Mouse (Mus musculus) spleen, adult 2 months (tissue): ENCODE measurements around the gene Gprin2. TPM values are rescaled to one million over a fixed set of nuclear protein-coding genes. Genes with fewer than 3 reads are reported as not detected.

Experiments
- DNase-seq, 2 experiments: peaks; one replicate each; pipeline versions ENCODE4 v3.0.0 to v3.0.0-alpha.2; 2012 to 2021; ENCODE audit warnings: low spot score in 2 of 2, low read depth in 1 of 2
- H3K27ac ChIP-seq: fragments of 200-500 bp; 2 replicates; pipeline ENCODE4 v1.5.1; 2012; ENCODE audit warnings: low read length, inconsistent platforms; ENCODE audit not compliant: insufficient read depth
- H3K27me3 ChIP-seq: fragments of 200-500 bp; 2 replicates; pipeline ENCODE4 v1.6.1; 2012; ENCODE audit warnings: mild to moderate bottlenecking, moderate library complexity, low read length, inconsistent platforms; ENCODE audit not compliant: control insufficient read depth, insufficient read depth
- H3K36me3 ChIP-seq: fragments of 200-500 bp; 2 replicates; pipeline ENCODE4 v1.6.1; 2012; ENCODE audit warnings: mild to moderate bottlenecking, low read length, inconsistent platforms; ENCODE audit not compliant: control insufficient read depth, insufficient read depth
- H3K4me1 ChIP-seq: fragments of 200-500 bp; 2 replicates; pipeline ENCODE4 v1.6.1; 2011; ENCODE audit warnings: inconsistent platforms; ENCODE audit not compliant: control insufficient read depth, insufficient read depth, insufficient read length
- H3K4me3 ChIP-seq: fragments of 200-500 bp; 2 replicates; pipeline ENCODE4 v1.5.1; 2011; ENCODE audit warnings: mild to moderate bottlenecking, inconsistent platforms; ENCODE audit not compliant: insufficient read depth, insufficient read length; ENCODE audit errors: extremely low read depth
- CTCF ChIP-seq: fragments of 200-500 bp; IDR thresholded peaks from 2 replicates; pipeline ENCODE4 v1.5.1; 2011; ENCODE audit warnings: mild to moderate bottlenecking, inconsistent platforms; ENCODE audit not compliant: insufficient read depth, insufficient read length, insufficient replicate concordance; ENCODE audit errors: extremely low read depth
- POLR2A ChIP-seq: fragments of 200-500 bp; IDR thresholded peaks from 2 replicates; pipeline ENCODE4 v1.6.1; 2011; ENCODE audit warnings: low read depth, low read length, inconsistent platforms
- WGBS: fragments of 180-500 bp; shearing (Covaris S2); methylation state at CpG from one replicate; pipeline ENCODE4 v1.1.7; 2018; 5-methylcytosine and 5-hydroxymethylcytosine counted together
- polyA plus RNA-seq: library from polyadenylated mRNA; depleted of rRNA; stranded (reverse); fragments of >200 nt; gene quantifications from 2 replicates; pipeline ENCODE4 v1.2.3, GENCODE M21; 2012; rRNA removed

The Gprin2 gene
- polyA plus RNA-seq, 1 experiment, result 0.04 TPM

DNA sequence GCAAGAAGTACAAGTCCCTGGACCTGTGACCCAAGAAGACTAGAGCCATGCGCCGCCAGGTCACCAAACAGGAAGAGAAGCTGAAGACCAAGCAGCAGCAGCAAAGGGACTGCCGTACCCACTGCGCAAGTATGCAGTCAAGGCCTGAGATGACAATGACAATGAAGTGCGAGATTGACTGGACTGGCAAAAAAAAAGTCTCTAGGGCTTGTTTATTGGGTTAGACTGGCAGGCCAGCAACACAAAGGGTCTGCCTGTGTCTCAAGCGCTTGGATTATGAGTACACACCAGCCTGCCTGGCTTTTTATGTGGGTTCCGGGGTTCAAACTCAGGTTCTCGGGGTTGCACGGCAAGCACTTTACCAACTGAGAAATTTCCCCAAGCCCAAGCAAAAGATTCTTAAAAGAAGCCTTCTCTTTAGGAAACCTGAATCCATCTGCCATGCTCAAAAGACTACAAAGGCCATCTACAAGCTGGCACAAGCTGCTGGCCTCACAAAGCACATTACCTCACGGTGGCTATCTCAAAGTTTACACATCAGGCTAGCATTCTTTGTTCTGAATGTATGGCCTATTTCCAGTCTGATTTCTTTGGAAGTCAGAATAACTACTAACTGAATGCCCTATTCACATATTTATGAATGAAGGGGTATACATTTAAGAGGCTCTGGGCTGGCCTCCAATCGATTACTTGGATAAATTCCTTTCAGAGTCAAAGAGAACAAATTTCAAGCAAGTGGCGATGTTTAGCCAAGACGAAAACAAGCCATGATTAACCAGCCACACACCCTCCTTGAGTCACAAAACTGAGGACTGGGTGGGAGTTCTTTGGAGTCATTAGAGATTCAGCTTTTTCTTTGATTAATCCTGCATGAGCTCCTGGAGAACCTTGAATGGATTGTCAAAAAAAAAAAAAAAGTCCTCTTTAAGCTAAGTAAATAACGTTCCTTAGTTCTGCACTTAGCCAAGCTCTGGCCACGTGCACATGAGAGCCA lies 61.5 kb downstream of the Gprin2 start:
- whole genome bisulfite sequencing, result 91% methylated on average over 15 of the region's 15 CpGs
- Histone ChIP-seq H3K27ac (no peak overlapping the region), H3K4me1 (no peaks in the 10 kb centered on the region), H3K4me3 (no peak overlapping the region), H3K36me3 (no peaks in the 10 kb centered on the region), H3K27me3 (no peaks in the 10 kb centered on the region)
- no peak for DNase-seq
- TF ChIP-seq CTCF (no peak), POLR2A (no peak)

Other genes starting within 250 kb of the Gprin2 start
- not detected in 2 replicates for gene Rbp3, start 247.7 kb downstream of the Gprin2 start, polyA plus RNA-seq
- not detected in 2 replicates for gene Zfp488, start 222.9 kb downstream of the Gprin2 start, polyA plus RNA-seq
- gene Gm30083, start 186.5 kb downstream of the Gprin2 start, polyA plus RNA-seq, result not detected in 2 replicates
- gene Gm5460, start 184.9 kb downstream of the Gprin2 start, polyA plus RNA-seq, result not detected in 2 replicates
- not detected in 2 replicates for gene Antxrl, start 148.9 kb downstream of the Gprin2 start, polyA plus RNA-seq
- 0.26 and 0.34 TPM in 2 replicates for gene Anxa8, start 115.7 kb downstream of the Gprin2 start, polyA plus RNA-seq
- not detected in 2 replicates for gene A630023A22Rik, start 98.9 kb downstream of the Gprin2 start, polyA plus RNA-seq
- 0.07 and 0.08 TPM in 2 replicates for gene Npy4r, start 49.2 kb downstream of the Gprin2 start, polyA plus RNA-seq
- 3.9 and 4.3 TPM in 2 replicates for gene Syt15, start 17.9 kb upstream of the Gprin2 start, polyA plus RNA-seq
- 2.4 and 3.3 TPM in 2 replicates for gene Shld2, start 108.8 kb upstream of the Gprin2 start, polyA plus RNA-seq
- gene Glud1, start 109.1 kb upstream of the Gprin2 start, polyA plus RNA-seq, result 47.7 and 60.1 TPM in 2 replicates
- gene Fam25c, start 153.8 kb upstream of the Gprin2 start, polyA plus RNA-seq, result not detected in 2 replicates
- gene Sncg, start 173.1 kb upstream of the Gprin2 start, polyA plus RNA-seq, result 1.6 and 2.1 TPM in 2 replicates
- gene Mmrn2, start 173.8 kb upstream of the Gprin2 start, polyA plus RNA-seq, result 8.4 and 8.9 TPM in 2 replicates